Mouse (Mus musculus) neural tube, embryonic 12.5 days (tissue): ENCODE data around the gene Bmf. TPM values are rescaled to one million over a fixed set of nuclear protein-coding genes. Genes with fewer than 3 reads are reported as not detected.

ENCODE experiments used
- ATAC-seq: fragments of 200-750 bp; cut with Nextera tagmentation; 2 replicates; pipeline ENCODE4 v1.8.0; 2017; ENCODE audit warnings: low read depth, mild to moderate bottlenecking, moderate TSS enrichment, moderate library complexity; ENCODE audit not compliant: low FRiP score
- H3K27ac ChIP-seq: fragments of 300-500 bp; sonication (generic); 2 replicates; pipeline ENCODE4 v1.5.1; 2016
- H3K27me3 ChIP-seq: fragments of 300-500 bp; sonication (generic); replicated peaks from 2 replicates; pipeline ENCODE4 v1.6.1; 2016; ENCODE audit warnings: mild to moderate bottlenecking
- H3K36me3 ChIP-seq: fragments of 300-500 bp; sonication (generic); 2 replicates; pipeline ENCODE4 v1.6.1; 2016; ENCODE audit warnings: mild to moderate bottlenecking
- H3K4me1 ChIP-seq: fragments of 300-500 bp; sonication (generic); 2 replicates; pipeline ENCODE4 v1.6.1; 2016
- H3K4me2 ChIP-seq: fragments of 300-500 bp; sonication (generic); replicated peaks from 2 replicates; pipeline ENCODE4 v1.6.1; 2016; ENCODE audit warnings: mild to moderate bottlenecking
- H3K4me3 ChIP-seq: fragments of 300-500 bp; sonication (generic); 2 replicates; pipeline ENCODE4 v1.5.1; 2016
- H3K9ac ChIP-seq: fragments of 300-500 bp; sonication (generic); 2 replicates; pipeline ENCODE4 v1.6.1; 2016; ENCODE audit warnings: mild to moderate bottlenecking
- H3K9me3 ChIP-seq: fragments of 300-500 bp; sonication (generic); 2 replicates; pipeline ENCODE4 v1.6.1; 2016; ENCODE audit warnings: mild to moderate bottlenecking
- WGBS: fragments of 180-500 bp; shearing (Covaris S2); methylation state at CpG from one replicate; pipeline ENCODE4 v1.1.7; 2016; 5-methylcytosine and 5-hydroxymethylcytosine counted together
- polyA plus RNA-seq: library from polyadenylated mRNA; unstranded; fragments of >200 nt; fragmentation: Nextera tagmentation; extraction: Ambion mirVana; gene quantifications from 2 replicates; pipeline ENCODE4 v1.2.1, GENCODE M21; 2016

Gene Bmf
- polyA plus RNA-seq, 1 experiment from 2014 or later = 7.5 TPM

DNA sequence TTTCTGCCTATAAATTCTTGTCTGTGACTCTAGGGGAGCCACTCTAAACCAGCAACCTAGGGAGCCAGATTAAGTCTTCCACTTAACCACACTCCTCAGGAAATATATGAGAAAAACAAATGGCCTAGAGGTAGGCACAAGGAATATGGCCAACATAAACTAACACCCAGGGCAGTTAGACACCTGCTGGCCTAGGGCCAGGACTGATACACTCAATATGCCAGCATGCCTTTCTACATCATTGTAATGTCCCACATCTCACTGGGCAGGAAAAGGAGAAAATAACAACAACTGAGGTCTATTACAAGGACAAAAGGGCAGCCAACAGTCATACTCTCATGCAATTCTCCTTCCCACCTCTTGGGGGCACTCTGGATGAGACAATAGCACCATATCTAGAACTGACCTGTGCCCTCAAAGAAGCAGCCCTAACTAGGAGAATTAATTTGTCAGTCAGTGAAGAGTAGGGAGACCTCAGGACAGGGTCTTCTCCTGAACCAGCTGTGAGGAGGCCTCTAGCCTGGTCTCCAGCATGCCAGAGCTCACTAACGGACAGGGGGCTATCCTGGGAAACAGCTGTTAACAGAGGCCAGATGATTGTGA is 6.4 kb downstream of the Bmf start:
- Histone ChIP-seq H3K4me2 (no peak overlapping the region; the same call in 1 of the 2 replicates), H3K36me3 (peaks cover 4% of the 10 kb centered on the region), H3K27me3 (no peaks in the 10 kb centered on the region), H3K4me1 (peaks cover 73% of the 10 kb centered on the region), H3K4me3 (no peak overlapping the region), H3K27ac (no peak overlapping the region), H3K9ac (no peak overlapping the region), H3K9me3 (no peaks in the 10 kb centered on the region)
- WGBS = 90% methylated on average over 1 of the region's 1 CpGs
- ATAC-seq = no peak

DNA sequence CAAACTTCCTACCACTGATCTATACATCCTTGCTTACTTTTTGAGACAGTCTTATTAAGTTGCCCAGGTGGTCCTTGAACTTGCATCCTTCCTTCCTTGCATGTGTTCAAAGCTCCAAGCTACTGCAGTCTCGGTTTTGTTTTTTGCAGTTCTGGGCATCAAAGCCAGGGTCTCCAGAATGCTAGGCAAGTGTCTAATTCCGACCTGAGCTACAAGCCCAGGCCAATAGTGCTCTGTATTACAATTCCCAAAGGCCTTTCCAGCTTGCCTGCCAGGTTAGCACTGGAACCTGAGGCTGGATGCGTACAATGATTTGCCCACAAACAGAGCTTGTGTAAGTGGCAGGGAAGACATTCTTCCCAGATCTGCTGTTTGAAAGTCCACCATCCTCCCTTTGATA is 7.8 kb downstream of the Bmf start:
- H3K27me3 ChIP-seq = no peaks in the 10 kb centered on the region
- no peak overlapping the region for H3K27ac ChIP-seq
- no peak overlapping the region for H3K4me2 ChIP-seq
- no peak overlapping the region for H3K9ac ChIP-seq
- WGBS = 93% methylated on average over 3 of the region's 3 CpGs
- no peaks in the 10 kb centered on the region for H3K9me3 ChIP-seq
- peaks cover 4% of the 10 kb centered on the region for H3K36me3 ChIP-seq
- ATAC-seq = no peak
- peaks cover 59% of the 10 kb centered on the region for H3K4me1 ChIP-seq
- no peak overlapping the region for H3K4me3 ChIP-seq

DNA sequence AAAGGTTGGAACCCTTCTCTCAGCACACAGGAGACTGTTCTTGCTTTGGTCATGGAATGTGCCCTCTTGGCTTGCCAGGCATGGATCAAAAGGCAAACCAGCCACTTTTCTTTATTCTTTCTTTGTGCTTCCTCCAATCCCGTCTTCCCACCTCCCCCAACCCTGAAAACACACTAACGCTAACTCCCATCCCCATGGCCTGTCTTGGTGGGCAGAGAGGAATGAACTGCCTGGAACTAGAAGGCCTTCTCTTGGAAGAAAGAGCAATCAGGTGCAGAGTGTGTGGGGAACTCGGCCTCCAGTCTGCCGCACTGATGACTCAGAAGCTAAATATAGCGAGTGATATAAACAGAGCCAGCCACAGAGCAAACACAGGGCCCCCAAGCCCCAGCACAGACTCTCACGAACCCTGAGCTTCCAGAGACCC is 8.8 kb downstream of the Bmf start:
- Histone ChIP-seq H3K4me3 (no peak overlapping the region), H3K4me2 (no peak overlapping the region), H3K9ac (no peak overlapping the region), H3K9me3 (no peaks in the 10 kb centered on the region), H3K4me1 (peaks cover 49% of the 10 kb centered on the region), H3K36me3 (peaks cover 4% of the 10 kb centered on the region), H3K27ac (no peak overlapping the region), H3K27me3 (no peaks in the 10 kb centered on the region)
- no peak for ATAC-seq
- WGBS = 44% methylated on average over 6 of the region's 6 CpGs

DNA sequence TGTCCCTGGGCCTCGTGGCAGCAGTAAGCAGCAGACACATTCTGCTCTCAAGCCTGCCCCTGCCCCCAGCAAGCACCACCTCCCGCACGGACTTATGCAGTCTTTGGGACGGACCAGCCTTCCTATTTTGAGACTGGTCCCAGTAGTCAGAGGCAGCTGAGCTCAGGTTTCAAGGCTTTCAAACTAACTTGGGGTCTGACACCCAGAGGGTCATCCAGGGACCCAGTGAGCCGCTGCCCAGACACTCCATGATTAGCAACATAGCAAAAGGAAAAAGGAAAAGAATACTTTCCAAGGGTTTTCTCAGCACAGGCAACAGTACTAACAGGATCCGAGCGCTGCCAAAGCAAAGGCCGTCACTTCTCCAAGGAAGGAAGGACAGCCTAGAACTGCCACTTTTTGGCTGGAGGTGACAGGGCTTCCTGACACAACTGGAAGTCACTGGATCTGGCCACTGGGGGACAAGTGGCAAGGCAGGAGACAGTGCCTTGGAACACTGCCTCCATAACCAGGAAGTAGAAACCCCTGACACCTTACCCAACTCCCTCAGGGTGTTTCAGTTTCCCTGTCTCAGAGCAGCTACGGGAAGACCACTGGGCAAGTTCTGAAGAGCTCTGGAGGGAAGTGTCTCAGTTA is 9.5 kb downstream of the Bmf start:
- H3K4me2 ChIP-seq = no peak overlapping the region
- H3K27ac ChIP-seq = no peak overlapping the region
- no peak overlapping the region for H3K9ac ChIP-seq
- H3K36me3 ChIP-seq = peaks cover 10% of the 10 kb centered on the region
- no peaks in the 10 kb centered on the region for H3K27me3 ChIP-seq
- 47% methylated on average over 9 of the region's 9 CpGs for WGBS
- peaks cover 42% of the 10 kb centered on the region for H3K4me1 ChIP-seq
- no peak for ATAC-seq
- H3K9me3 ChIP-seq = no peaks in the 10 kb centered on the region
- no peak overlapping the region for H3K4me3 ChIP-seq

DNA sequence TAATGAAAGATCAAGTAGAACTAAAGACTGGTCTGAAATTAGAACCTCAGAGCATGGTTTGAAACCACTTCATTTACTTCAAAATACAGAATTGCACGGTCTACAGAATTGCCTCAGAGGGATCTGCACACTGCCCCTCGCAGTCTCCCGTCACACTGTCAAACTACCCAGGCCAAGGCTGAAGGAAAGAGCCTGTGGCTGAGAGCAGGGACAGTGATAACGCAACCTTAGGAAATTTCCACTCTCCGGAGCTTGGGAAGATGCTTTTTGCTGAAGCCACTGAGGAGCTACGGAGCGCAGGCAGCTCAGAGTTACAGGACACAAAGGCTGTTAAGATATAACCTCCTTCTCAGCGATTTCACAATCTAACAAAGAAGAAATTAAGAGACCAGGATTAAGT is 10.4 kb downstream of the Bmf start:
- no peaks in the 10 kb centered on the region for H3K27me3 ChIP-seq
- H3K27ac ChIP-seq = no peak overlapping the region
- no peak overlapping the region for H3K9ac ChIP-seq
- 86% methylated on average over 8 of the region's 8 CpGs for WGBS
- no peaks in the 10 kb centered on the region for H3K9me3 ChIP-seq
- ATAC-seq = no peak
- peaks cover 11% of the 10 kb centered on the region for H3K36me3 ChIP-seq
- H3K4me3 ChIP-seq = no peak overlapping the region
- H3K4me1 ChIP-seq = peaks cover 35% of the 10 kb centered on the region
- H3K4me2 ChIP-seq = no peak overlapping the region

DNA sequence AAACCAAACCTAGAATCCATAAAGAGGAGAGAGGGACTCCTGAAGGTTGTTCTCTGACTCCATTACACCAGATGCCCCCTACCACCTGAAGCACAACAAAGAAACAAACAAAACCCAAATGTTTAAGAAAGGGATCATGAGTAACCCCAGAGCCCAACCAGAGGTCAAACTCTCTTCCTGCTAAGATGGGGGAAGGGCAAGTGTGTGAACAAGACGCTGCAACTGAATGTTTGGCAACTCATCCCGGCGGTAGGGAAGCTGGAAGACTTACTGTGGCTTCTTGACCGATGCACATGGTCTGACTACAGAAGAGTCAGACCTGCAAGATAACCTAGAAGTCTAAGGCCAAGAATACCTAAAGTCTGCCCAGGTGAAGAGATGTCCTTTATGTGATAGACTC is 12.3 kb downstream of the Bmf start:
- H3K27ac ChIP-seq = no peak overlapping the region
- H3K4me2 ChIP-seq = no peak overlapping the region
- WGBS = 55% methylated on average over 4 of the region's 4 CpGs

DNA sequence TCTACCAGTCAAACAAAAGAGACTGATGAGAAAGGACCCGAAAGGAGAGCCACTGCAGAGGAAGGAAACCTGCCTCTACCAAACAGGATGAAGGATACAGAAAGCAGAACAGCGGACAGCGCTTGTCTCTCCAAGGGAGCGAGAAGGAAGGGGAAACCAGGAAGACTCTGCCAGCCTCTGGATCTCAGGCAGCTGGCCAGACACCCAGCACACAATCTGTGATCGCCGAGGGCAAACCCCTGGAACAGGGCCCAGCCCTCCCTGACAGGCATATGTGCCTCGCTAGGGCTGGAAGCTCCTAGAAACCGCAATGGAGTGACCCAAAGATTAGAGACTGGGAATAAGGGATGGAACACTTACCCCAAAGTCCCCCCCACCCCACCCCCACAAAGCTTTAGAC is 12.9 kb downstream of the Bmf start:
- Histone ChIP-seq H3K4me1 (peaks cover 42% of the 10 kb centered on the region), H3K9me3 (no peaks in the 10 kb centered on the region), H3K4me3 (no peak overlapping the region), H3K4me2 (no peak overlapping the region), H3K9ac (no peak overlapping the region), H3K36me3 (peaks cover 11% of the 10 kb centered on the region), H3K27me3 (no peaks in the 10 kb centered on the region), H3K27ac (no peak overlapping the region)
- WGBS = 81% methylated on average over 8 of the region's 8 CpGs
- ATAC-seq = no peak

More for the DNA sequence above, 12.3 kb downstream of the Bmf start:
- Histone ChIP-seq H3K4me3 (no peak overlapping the region), H3K36me3 (peaks cover 11% of the 10 kb centered on the region), H3K4me1 (peaks cover 36% of the 10 kb centered on the region), H3K9me3 (no peaks in the 10 kb centered on the region), H3K27me3 (no peaks in the 10 kb centered on the region), H3K9ac (no peak overlapping the region)
- ATAC-seq = no peak

DNA sequence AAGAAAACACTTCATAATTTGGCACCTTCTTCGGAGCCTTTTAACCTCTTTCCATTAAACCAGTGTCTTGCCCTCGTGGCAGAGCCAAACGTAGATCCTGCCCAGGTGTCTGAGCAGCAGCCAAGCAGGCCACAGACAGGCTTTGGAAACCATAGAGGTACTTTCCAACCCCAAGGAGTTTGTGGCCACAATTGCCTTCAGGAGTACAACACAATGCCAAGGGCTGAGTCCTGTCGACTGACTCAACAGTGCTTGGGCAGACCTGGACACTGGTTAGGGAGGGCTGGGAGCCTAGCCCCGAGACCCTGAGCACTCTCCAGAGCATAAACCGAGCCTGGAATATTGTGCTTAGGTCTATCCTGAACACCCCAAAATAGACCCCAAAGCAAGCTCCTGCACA is 13.4 kb downstream of the Bmf start:
- no peak overlapping the region for H3K27ac ChIP-seq
- no peaks in the 10 kb centered on the region for H3K9me3 ChIP-seq
- no peak overlapping the region for H3K4me3 ChIP-seq
- H3K4me1 ChIP-seq = peaks cover 46% of the 10 kb centered on the region
- no peak overlapping the region for H3K9ac ChIP-seq
- WGBS = 89% methylated on average over 6 of the region's 6 CpGs
- H3K27me3 ChIP-seq = no peaks in the 10 kb centered on the region
- ATAC-seq = no peak
- H3K36me3 ChIP-seq = peaks cover 11% of the 10 kb centered on the region
- H3K4me2 ChIP-seq = no peak overlapping the region

DNA sequence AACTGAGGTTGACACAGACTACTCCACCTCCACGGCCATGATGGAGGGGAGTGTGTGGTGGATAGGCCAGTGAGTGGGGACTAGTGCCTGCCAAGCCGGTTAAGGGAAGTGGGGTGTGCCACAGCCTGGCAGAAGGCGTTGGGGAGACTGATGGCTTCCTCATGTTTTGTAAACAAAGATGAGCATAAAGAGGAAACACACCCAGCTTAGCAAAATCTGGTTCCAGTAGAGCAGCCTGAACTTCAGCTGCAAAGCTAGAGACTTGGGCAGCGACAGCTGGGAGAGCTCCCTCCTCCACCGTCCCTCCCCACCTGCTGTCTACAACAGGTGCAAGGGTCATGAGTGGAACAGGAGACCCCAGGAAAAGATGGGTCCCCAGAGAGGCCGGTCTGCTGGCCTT is 15.5 kb downstream of the Bmf start:
- Histone ChIP-seq H3K36me3 (peaks cover 11% of the 10 kb centered on the region), H3K9me3 (no peaks in the 10 kb centered on the region), H3K27me3 (no peaks in the 10 kb centered on the region), H3K9ac (no peak overlapping the region), H3K4me2 (no peak overlapping the region), H3K4me3 (no peak overlapping the region), H3K4me1 (peaks cover 53% of the 10 kb centered on the region), H3K27ac (peak overlapping the region; percentile 78; the same call in 1 of the 2 replicates)
- whole genome bisulfite sequencing = 57% methylated on average over 6 of the region's 6 CpGs
- ATAC-seq = no peak

DNA sequence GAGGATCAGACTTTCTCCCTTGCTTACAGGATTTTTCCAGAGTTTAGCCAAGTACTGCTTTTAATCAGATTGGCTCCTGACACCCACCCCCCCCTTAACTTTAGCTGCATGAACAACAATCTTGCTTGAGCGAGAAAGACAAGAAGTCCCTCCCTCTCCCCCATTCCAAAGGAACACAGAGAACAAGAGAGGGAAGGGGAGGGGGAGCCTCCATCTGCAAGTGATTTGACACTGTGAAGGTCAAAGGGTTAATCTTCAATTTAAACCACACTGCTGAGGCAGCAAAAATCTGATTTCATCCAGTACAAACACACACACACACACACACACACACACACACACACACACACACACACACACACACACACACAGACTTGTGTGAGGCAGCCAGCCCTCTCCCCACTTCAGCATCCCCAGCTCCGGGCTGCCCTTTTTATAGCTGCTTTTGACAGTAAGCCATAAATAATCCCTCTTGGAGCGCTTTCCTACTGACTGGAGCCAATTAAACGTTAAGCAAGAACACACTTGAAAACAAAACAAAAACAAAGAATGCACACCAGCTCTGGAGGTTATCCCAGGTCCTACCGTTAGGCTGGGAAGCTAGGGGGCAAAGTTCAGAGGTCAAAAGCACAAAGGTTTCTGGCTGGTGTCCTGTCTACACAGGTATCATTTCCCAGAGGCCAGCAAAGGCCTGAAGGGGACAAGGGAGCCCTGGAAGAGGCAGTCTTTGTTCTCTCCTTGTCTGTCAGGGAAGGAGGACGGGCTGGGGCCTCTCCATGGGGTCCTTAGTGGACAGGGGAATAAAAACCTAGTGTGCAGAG is 16.4 kb downstream of the Bmf start:
- Histone ChIP-seq H3K27ac (peak overlapping the region; percentile 78), H3K36me3 (peaks cover 7% of the 10 kb centered on the region; the same call in 1 of the 2 replicates), H3K9me3 (no peaks in the 10 kb centered on the region), H3K4me2 (peak overlapping the region; percentile 22; the same call in 1 of the 2 replicates), H3K4me1 (peaks cover 54% of the 10 kb centered on the region), H3K27me3 (no peaks in the 10 kb centered on the region), H3K9ac (peak overlapping the region; percentile 38; the same call in 1 of the 2 replicates), H3K4me3 (no peak overlapping the region)
- ATAC-seq = peak; percentile 78
- 0% methylated on average over 6 of the region's 6 CpGs for WGBS

DNA sequence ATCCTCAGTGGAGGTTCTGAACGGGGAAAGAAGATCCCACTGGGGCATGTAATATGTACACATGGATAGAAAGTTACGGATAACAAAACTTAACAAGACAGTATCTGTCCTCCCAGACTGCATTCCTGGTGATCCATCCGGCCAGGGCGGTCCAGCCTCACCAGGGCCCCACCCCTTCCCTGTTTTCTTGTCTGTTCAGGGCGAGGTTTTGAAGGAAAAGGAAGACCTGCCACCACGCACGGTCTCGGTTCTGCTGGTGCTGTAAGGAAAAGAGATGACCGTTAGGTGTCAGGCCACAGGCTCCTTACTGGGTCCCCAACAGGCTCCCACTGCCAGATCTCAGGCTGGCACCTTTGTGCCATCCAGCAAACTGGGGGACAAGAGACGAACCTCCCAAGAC is 17.1 kb downstream of the Bmf start:
- no peak overlapping the region for H3K4me3 ChIP-seq
- WGBS = 25% methylated on average over 10 of the region's 10 CpGs
- H3K27ac ChIP-seq = peak overlapping the region; percentile 78
- peaks cover 7% of the 10 kb centered on the region; the same call in 1 of the 2 replicates for H3K36me3 ChIP-seq
- H3K9ac ChIP-seq = peak overlapping the region; percentile 38; the same call in 1 of the 2 replicates
- 0 out of 2 replicates have a peak, but pooled peaks have one; percentile 5 for ATAC-seq
- no peaks in the 10 kb centered on the region for H3K9me3 ChIP-seq
- 0 out of 2 replicates have a peak overlapping the region, but pooled peaks have one; percentile 22 for H3K4me2 ChIP-seq
- no peaks in the 10 kb centered on the region for H3K27me3 ChIP-seq
- H3K4me1 ChIP-seq = peaks cover 54% of the 10 kb centered on the region
